Mouse (Mus musculus): ENCODE results near the gene Pdzrn3.

Pdzrn3 gene

DNA sequence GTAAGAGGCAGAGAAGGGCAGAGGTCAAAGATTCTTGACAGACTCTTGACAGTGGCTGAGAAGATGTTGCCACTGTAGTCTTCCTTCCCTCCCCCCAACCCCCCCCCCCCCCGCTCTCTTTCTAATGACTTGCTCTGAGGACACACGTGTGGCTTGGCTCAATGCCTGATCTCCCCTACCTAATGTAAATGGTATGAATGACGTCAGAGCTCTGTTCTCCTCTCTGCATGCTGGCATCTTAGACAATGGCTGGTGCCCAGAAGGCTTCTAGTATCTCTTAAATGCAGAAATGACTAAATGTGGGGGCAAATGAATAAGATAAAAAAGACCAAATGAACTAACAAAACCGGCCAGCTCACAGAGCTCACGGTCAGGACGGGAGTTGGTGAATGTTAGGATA is 49.2 kb downstream of the Pdzrn3 start:
- no peak for DNase-seq (ENCODE audit: low read depth, low spot score)

- DNase-seq (ENCODE audit: low read depth, low spot score) = no peak
These were observed 50.0 kb downstream of the Pdzrn3 start for GRCm38 (mm10) chr6:101327741-101328140.

- no peak for DNase-seq (ENCODE audit: low read depth, low spot score)
These were observed 50.5 kb downstream of the Pdzrn3 start for GRCm38 (mm10) chr6:101327196-101327595.

DNA sequence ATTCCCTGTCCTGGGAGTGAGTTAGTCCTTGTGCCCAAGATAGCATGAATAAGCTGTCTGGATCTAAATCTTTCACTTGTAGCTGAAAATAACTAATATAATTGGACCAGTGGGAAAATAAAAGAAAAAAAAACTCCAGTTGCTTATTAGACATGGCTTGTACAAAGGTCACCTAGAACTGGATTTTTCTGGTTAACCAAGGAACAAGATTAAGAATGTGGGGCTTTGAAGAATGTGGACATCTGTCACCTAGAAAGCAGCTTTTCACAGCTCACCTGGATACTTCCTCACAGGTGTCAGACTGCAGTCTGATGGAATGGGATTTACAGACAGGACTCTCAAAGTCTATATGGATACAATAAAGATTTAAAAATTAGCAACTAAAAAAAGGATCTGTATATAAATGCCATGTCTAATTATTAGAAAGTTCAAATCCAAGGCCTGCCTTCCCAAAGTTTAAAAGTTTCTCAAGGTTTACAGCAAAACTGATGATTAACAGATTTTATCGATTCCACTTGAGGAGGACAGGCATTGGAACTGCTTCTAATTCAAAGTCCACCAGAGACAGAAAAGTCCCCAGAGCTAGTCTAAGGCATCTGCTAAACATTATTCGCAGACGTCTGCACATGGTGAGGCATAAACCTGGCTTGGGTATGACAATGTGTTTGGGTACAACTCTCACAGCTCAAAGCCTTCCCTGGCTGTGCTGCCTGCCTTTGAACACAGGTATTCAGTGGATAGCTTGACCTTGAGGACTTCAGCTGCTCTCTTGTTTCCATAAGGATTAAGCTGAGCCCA is 51.7 kb downstream of the Pdzrn3 start:
- DNase-seq (ENCODE audit: low read depth, low spot score) = no peak

DNA sequence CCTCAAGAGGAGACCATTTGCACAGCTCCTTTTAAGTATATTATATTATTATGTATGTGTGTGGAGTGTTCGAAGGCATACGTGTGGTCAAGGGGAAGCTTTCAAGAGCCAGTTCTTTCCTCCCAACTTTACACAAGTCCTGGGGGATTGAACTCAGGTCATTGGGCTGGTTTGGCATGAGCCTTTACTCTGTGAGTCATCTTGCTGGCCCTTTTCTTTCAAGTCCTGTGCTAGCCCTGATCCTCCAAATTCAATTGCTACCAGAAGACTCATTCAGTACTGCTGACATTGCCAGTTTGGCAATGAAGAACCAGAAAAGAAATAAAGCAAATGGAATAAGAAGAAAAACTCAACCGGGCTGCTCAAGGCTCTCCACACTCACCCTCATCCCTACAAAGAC is 55.1 kb downstream of the Pdzrn3 start:
- DNase-seq (ENCODE audit: low read depth, low spot score) = no peak

DNA sequence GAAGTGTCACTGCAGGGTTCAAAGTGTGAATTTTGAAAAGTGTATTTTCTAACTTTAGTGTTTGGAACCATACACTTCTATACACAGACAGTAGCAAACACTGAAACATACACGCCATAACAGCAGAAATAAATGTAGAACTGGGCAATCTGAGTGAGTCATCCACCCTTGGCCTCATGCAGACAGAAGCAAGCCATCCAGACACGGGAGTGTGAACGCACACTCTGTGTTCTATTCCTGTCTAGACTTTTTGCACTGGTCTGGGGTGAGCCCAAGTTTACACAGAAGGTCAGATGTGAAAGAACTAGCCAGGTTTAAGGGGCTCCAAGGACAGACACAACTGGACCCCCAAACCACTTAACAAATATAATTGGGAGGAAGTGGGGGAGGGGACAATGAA is 57.3 kb downstream of the Pdzrn3 start:
- no peak for DNase-seq (ENCODE audit: low read depth, low spot score)

- no peak for DNase-seq (ENCODE audit: low read depth, low spot score)
These were observed 58.2 kb downstream of the Pdzrn3 start for GRCm38 (mm10) chr6:101319374-101319967.

DNA sequence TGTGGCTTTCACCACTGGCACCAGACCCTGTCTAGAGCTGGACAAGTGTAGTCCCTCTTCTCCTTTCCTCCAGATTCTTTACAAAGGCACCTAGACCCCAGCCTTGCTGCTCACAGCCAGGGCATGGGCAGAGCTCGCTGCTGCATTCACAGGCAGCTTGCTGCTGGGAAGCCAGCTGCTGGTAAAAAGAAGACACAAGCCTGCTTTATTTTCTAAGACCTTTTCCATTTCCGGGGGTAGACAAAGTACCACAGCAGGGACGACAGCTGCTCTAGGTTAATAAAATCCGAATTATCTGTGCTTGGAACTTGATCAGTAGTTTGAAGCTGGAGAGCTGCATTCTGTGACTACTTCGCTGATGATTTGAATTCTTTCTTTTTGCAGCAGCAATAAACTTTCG is 59.2 kb downstream of the Pdzrn3 start:
- no peak for DNase-seq (ENCODE audit: low read depth, low spot score)

DNA sequence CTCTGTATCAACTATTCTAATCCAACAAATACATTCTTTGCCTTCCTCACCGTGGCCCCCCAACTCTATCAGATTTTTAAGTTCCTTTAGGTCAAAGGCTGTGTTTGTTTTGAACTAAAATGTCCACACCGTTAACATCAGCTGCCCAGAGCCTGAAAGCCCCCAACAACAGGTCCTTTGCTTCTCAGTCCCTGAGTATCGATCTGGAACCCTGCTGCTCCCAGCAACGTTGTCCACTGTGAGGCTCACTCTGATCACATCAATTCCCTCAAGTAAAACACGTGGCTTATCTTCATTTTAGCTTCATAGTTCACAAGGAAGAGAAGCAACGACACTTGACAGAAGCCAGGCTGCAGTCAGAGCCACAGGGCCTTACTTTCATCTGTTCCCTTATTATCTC is 66.3 kb downstream of the Pdzrn3 start:
- no peak for DNase-seq (ENCODE audit: low read depth, low spot score)

DNA sequence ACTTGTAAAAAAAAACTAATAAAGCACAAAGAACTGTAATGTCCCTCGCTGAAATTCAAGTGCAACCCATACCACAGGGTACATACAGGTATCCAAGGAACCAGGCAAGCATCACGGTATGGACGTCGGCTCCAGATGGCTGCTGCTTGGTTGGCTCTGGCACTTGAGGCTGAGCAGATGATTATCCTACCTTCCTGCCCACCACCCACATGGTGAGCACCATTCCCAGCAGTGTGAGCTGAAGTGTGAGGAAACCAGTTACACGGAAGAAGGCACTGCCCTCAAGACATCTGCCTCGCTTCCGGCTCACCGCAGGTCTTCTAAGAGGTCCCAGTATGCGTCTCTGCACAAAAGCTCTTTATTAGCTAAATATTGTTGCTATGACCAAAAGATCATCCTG is 67.2 kb downstream of the Pdzrn3 start:
- no peak for DNase-seq (ENCODE audit: low read depth, low spot score)

- peak; percentile 55 for DNase-seq (ENCODE audit: low read depth, low spot score)
These were observed 69.6 kb downstream of the Pdzrn3 start for GRCm38 (mm10) chr6:101307964-101308531.

GRCm38 (mm10) chr6:101306834-101307233 is 70.9 kb downstream of the Pdzrn3 start:
- DNase-seq (ENCODE audit: low read depth, low spot score) = no peak

DNA sequence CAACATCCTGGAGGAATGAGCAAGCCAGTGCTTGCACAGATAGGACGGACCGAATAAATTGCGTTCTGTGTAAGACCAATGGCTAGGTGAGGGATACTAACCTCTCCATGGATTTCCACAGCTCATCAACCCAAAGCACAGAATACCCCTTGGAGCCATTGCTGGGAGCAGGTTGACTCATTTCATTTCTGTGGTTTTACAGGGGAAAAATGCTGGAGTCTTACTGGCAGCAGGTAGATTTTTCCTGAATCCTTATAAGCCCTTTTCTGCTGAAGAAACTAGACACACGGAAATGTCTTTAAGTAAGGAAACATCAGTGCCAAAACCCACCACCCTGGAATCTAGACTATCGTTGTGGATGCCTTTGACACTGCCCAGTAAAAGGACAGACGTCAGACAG is 72.2 kb downstream of the Pdzrn3 start:
- DNase-seq (ENCODE audit: low read depth, low spot score) = no peak

GRCm38 (mm10) chr6:101303959-101304738 is 73.5 kb downstream of the Pdzrn3 start:
- no peak for DNase-seq (ENCODE audit: low read depth, low spot score)

- DNase-seq (ENCODE audit: low read depth, low spot score) = no peak
These were observed 74.2 kb downstream of the Pdzrn3 start for GRCm38 (mm10) chr6:101303501-101303900.

GRCm38 (mm10) chr6:101301154-101301553 is 76.5 kb downstream of the Pdzrn3 start:
- no peak for DNase-seq (ENCODE audit: low read depth, low spot score)

GRCm38 (mm10) chr6:101299434-101299833 is 78.3 kb downstream of the Pdzrn3 start:
- DNase-seq (ENCODE audit: low read depth, low spot score) = no peak

DNA sequence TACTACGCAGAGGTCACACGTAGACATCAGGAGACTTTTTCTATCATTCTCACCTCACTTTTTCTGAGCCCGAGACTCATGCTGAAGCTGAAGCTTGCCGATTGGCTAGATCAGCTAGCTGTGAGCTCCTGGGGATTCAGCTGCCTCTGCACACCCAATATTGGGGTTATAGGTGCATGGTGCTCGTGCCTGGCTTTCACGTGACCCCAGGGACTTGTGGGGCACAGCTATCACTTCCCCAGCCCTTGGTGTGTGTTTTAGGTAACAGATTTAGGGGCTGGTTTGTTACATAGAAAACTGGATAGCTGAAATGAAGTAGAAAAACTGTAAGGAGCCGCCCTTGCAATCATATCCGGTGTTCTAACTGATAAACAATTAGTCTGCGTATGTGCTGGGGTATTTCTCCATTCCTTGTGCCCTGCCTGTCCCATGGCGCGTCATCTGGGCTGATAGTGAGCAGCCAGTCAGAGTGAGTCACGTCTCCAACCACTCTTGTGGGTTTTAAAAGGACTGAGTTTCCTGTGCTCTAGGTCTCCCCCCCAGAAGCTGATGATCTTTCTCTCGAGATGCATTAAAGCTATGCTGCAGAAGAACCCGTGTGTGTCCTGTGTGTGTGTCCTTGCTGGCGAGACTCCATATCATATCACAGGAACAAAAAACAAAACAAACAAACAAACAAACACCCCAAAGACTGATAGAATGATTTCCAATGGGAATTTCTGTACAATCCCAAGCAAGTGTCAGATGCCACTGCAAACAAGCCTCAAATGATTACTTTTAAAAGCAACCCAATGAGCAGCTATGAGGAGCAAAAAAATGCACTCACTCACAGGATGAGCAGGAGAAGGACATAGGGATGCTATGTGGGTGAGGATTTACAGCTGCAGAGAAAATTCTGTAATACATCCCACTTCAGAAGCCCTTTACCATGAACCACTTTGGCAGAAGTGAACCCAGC is 79.9 kb downstream of the Pdzrn3 start:
- DNase-seq (ENCODE audit: low read depth, low spot score) = no peak

DNA sequence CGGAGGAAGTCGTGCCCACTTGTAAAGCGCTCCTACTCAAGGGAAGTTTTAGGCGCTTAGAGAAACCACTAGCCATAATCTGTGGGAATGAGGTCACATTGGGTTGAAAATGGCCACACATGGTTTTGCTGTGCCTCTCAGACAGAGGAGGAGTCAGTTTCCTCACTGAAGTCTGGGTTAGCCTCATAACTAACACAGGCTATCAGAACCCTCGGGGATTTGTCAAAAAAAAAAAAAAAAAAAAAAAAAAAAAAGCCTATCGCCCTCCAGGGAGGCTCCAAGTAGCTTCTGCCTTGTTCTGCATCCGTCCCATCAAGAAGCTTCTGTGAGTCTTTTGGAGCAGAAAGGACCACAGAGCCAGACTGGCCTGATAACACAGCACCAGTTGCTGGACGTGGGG is 80.7 kb downstream of the Pdzrn3 start:
- no peak for DNase-seq (ENCODE audit: low read depth, low spot score)

- no peak for DNase-seq (ENCODE audit: low read depth, low spot score)
These were observed 81.4 kb downstream of the Pdzrn3 start for GRCm38 (mm10) chr6:101296280-101296679.

DNA sequence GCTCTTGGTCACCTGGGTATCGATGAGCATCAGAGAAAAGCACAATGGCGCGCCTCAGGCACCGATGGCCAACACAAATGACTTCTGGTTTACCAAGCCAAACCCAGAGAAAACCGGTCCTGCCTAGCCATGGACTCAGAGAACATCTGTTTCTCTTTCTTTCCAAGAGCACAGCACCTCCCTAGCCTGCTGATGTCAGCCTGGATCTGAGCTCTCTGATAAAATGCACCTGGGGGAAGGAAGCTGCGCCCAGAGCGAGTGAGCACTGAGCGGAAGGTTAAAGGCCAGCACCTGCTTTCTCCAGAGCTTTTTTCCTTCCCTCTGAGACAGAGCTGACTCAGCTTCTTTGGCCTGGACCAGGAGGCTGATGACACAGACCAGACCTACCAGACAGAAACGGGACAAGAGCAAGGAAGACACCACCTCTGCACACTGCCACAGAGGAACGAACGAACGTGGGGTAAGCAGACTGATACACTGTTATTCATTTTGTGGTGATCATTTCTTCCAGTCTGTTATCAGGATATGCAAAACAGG is 84.6 kb downstream of the Pdzrn3 start:
- DNase-seq (ENCODE audit: low read depth, low spot score) = no peak
